Mouse (Mus musculus) C2C12 (cell line): ENCODE data around the gene Kank1.

Experiments used
- CTCF ChIP-seq: IDR thresholded peaks from one replicate; pipeline ENCODE4 v1.5.1; 2011; ENCODE audit not compliant: control insufficient read depth, insufficient read depth, insufficient read length
- MYOG ChIP-seq: IDR thresholded peaks from one replicate; pipeline ENCODE4 v1.6.1; 2011; ENCODE audit not compliant: control insufficient read depth, insufficient read length; ENCODE audit errors: extremely low read depth

DNA sequence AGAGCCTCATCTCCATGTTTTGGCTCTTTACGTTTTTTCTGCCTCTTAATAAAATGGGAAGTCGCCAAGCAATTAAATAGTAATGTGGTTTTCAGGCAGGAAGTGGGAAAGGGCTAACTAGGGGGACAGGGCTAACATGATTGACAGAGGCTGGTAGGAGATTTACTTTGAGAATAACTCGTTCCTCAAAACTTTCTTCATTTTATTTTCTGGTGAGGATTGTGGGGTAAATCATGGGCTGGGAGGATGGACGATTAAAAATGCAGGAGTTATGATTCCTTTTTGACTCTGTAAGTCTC lies 89.2 kb downstream of the Kank1 start:
- no peak for TF ChIP-seq CTCF
- TF ChIP-seq MYOG: no peak
